Mouse (Mus musculus) midbrain, embryonic 15.5 days (tissue): Measurements from ENCODE around the gene Aox2. TPM values are rescaled to one million over a fixed set of nuclear protein-coding genes. Genes with fewer than 3 reads are reported as not detected.

Experiments
- ATAC-seq: fragments of 200-750 bp; cut with Nextera tagmentation; replicated peaks from 2 replicates; pipeline ENCODE4 v1.8.0; 2017; ENCODE audit warnings: moderate TSS enrichment
- H3K27ac ChIP-seq: fragments of 300-500 bp; sonication (generic); 2 replicates; pipeline ENCODE4 v1.5.1; 2015; ENCODE audit warnings: mild to moderate bottlenecking, inconsistent platforms
- H3K27me3 ChIP-seq: fragments of 300-500 bp; sonication (generic); replicated peaks from 2 replicates; pipeline ENCODE4 v1.6.1; 2015; ENCODE audit warnings: inconsistent platforms
- H3K36me3 ChIP-seq: fragments of 300-500 bp; sonication (generic); replicated peaks from 2 replicates; pipeline ENCODE4 v1.6.1; 2015; ENCODE audit warnings: inconsistent platforms
- H3K4me1 ChIP-seq: fragments of 300-500 bp; sonication (generic); 2 replicates; pipeline ENCODE4 v1.6.1; 2015; ENCODE audit warnings: inconsistent platforms
- H3K4me2 ChIP-seq: fragments of 300-500 bp; sonication (generic); 2 replicates; pipeline ENCODE4 v1.6.1; 2015; ENCODE audit warnings: inconsistent platforms, mild to moderate bottlenecking, moderate library complexity
- H3K4me3 ChIP-seq: fragments of 300-500 bp; sonication (generic); 2 replicates; pipeline ENCODE4 v1.5.1; 2015; ENCODE audit warnings: mild to moderate bottlenecking, inconsistent platforms
- H3K9ac ChIP-seq: fragments of 300-500 bp; sonication (generic); 2 replicates; pipeline ENCODE4 v1.6.1; 2015; ENCODE audit warnings: mild to moderate bottlenecking, inconsistent platforms
- H3K9me3 ChIP-seq: fragments of 300-500 bp; sonication (generic); 2 replicates; pipeline ENCODE4 v1.6.1; 2016; ENCODE audit warnings: inconsistent platforms
- WGBS: fragments of 180-500 bp; shearing (Covaris S2); methylation state at CpG from one replicate; pipeline ENCODE4 v1.1.7; 2015; ENCODE audit warnings: mixed read lengths; 5-methylcytosine and 5-hydroxymethylcytosine counted together
- polyA plus RNA-seq: library from polyadenylated mRNA; unstranded; fragments of >200 nt; fragmentation: Nextera tagmentation; extraction: Ambion mirVana; gene quantifications from 2 replicates; pipeline ENCODE4 v1.2.1, GENCODE M21; 2015

Aox2 gene
- polyA plus RNA-seq, 1 experiment from 2014 or later: not detected

- ATAC-seq: no peak
- no peaks in the 10 kb centered on the region for H3K4me1 ChIP-seq
- H3K4me2 ChIP-seq: no peak overlapping the region
- no peaks in the 10 kb centered on the region for H3K9me3 ChIP-seq
- H3K27ac ChIP-seq: no peak overlapping the region
- 87% methylated on average over 10 of the region's 10 CpGs for WGBS
- no peaks in the 10 kb centered on the region for H3K36me3 ChIP-seq
- H3K9ac ChIP-seq: no peak overlapping the region
- no peak overlapping the region for H3K4me3 ChIP-seq
- H3K27me3 ChIP-seq: no peaks in the 10 kb centered on the region
Measured at GRCm38 (mm10) chr1:58257195-58257991, 20.7 kb upstream of the Aox2 start.

- H3K27me3 ChIP-seq: no peaks in the 10 kb centered on the region
- ATAC-seq: no peak
- 78% methylated on average over 3 of the region's 3 CpGs for WGBS
- no peak overlapping the region for H3K4me2 ChIP-seq
- no peaks in the 10 kb centered on the region for H3K9me3 ChIP-seq
- no peak overlapping the region for H3K27ac ChIP-seq
- H3K4me1 ChIP-seq: no peaks in the 10 kb centered on the region
- H3K36me3 ChIP-seq: no peaks in the 10 kb centered on the region
- H3K9ac ChIP-seq: no peak overlapping the region
- H3K4me3 ChIP-seq: no peak overlapping the region
Measured at GRCm38 (mm10) chr1:58260311-58260710, 17.8 kb upstream of the Aox2 start.

- WGBS: 90% methylated on average over 2 of the region's 2 CpGs
- H3K9me3 ChIP-seq: no peaks in the 10 kb centered on the region
- no peak overlapping the region for H3K4me2 ChIP-seq
- no peak for ATAC-seq
- no peaks in the 10 kb centered on the region for H3K36me3 ChIP-seq
- H3K27ac ChIP-seq: no peak overlapping the region
- no peak overlapping the region for H3K9ac ChIP-seq
- no peak overlapping the region for H3K4me3 ChIP-seq
- H3K4me1 ChIP-seq: no peaks in the 10 kb centered on the region
- H3K27me3 ChIP-seq: no peaks in the 10 kb centered on the region
Measured at GRCm38 (mm10) chr1:58268231-58268630, 9.9 kb upstream of the Aox2 start.

- ATAC-seq: peak; percentile 87
- WGBS: 65% methylated on average over 6 of the region's 6 CpGs
- Histone ChIP-seq H3K27ac (no peak overlapping the region), H3K4me1 (no peaks in the 10 kb centered on the region), H3K36me3 (no peaks in the 10 kb centered on the region), H3K4me2 (no peak overlapping the region), H3K9ac (no peak overlapping the region), H3K9me3 (no peaks in the 10 kb centered on the region), H3K27me3 (no peaks in the 10 kb centered on the region), H3K4me3 (no peak overlapping the region)
Measured at GRCm38 (mm10) chr1:58270807-58271569, 7.1 kb upstream of the Aox2 start.

GRCm38 (mm10) chr1:58275879-58276278 lies 2.2 kb upstream of the Aox2 start:
- no peaks in the 10 kb centered on the region for H3K9me3 ChIP-seq
- H3K27me3 ChIP-seq: no peaks in the 10 kb centered on the region
- H3K4me2 ChIP-seq: no peak overlapping the region
- H3K4me1 ChIP-seq: no peaks in the 10 kb centered on the region
- 21% methylated on average over 9 of the region's 9 CpGs for WGBS
- ATAC-seq: no peak
- no peak overlapping the region for H3K9ac ChIP-seq
- H3K27ac ChIP-seq: no peak overlapping the region
- H3K4me3 ChIP-seq: no peak overlapping the region
- H3K36me3 ChIP-seq: no peaks in the 10 kb centered on the region

DNA sequence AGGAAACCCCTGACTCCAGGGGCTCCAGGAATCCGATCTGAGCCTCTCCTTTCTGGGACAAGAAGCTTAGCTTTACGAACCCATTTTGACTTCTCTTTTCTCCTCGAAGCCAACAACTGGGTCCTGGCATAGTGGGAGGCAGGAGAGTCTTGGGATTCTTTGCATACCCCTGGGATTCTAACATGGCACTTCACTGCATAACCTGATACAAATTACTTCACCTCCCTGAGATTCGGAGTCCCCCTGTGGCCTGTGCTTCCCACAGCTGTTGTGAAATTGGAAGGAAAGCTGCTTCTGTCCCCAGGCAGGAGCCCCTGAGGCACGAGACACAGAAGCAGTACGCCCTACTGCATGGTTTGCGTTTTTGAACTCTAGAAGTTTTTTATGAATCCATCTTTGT lies 387 bp downstream of the Aox2 start:
- Histone ChIP-seq H3K9me3 (no peaks in the 10 kb centered on the region), H3K4me1 (no peaks in the 10 kb centered on the region), H3K36me3 (no peaks in the 10 kb centered on the region), H3K4me2 (no peak overlapping the region), H3K9ac (no peak overlapping the region), H3K27ac (no peak overlapping the region), H3K27me3 (no peaks in the 10 kb centered on the region), H3K4me3 (no peak overlapping the region)
- ATAC-seq: no peak
- WGBS: 64% methylated on average over 7 of the region's 7 CpGs

DNA sequence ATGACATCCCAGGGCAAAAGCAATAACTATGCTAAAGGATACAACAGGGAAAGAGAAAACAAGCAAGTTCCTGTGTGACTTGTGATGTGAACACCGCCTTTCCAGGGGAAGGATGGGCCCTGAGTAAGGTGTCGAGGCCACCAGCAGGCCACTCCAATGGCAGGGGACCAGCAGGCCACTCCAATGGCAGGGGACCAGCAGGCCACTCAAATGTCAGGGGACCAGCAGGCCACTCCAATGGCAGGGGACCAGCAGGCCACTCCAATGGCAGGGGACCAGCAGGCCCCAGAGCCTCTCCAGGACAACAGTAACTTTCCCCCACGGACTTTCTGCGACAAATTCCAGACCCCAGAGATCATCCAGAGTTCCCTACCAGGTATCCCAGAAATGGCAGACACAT lies 2.3 kb downstream of the Aox2 start:
- Histone ChIP-seq H3K27me3 (no peaks in the 10 kb centered on the region), H3K4me2 (no peak overlapping the region), H3K4me3 (no peak overlapping the region), H3K36me3 (no peaks in the 10 kb centered on the region), H3K27ac (no peak overlapping the region), H3K4me1 (no peaks in the 10 kb centered on the region), H3K9me3 (no peaks in the 10 kb centered on the region), H3K9ac (no peak overlapping the region)
- ATAC-seq: no peak
- WGBS: 88% methylated on average over 4 of the region's 4 CpGs

GRCm38 (mm10) chr1:58280939-58281624 lies 3.0 kb downstream of the Aox2 start:
- Histone ChIP-seq H3K27me3 (no peaks in the 10 kb centered on the region), H3K9me3 (no peaks in the 10 kb centered on the region), H3K9ac (no peak overlapping the region), H3K36me3 (no peaks in the 10 kb centered on the region), H3K4me2 (no peak overlapping the region), H3K27ac (no peak overlapping the region), H3K4me3 (no peak overlapping the region), H3K4me1 (no peaks in the 10 kb centered on the region)
- WGBS: 70% methylated on average over 13 of the region's 13 CpGs
- ATAC-seq: no peak

DNA sequence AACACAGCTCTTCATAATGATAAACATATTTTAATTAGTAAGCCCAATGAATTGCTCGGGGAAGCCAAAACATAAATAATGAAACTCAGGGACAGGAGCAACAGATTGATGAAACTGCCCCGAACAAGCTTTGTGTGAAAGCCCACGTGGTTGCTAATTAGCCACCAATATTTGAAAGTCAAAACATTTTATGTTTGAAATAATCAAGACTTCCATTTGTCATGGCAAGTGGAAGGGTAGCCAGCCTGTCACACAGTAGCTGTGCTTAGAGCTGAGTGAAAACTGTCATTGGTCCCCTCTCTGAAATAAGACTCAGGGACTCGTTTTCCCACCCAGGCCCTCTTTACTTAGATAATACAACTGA lies 3.5 kb downstream of the Aox2 start:
- Histone ChIP-seq H3K36me3 (no peaks in the 10 kb centered on the region), H3K9me3 (no peaks in the 10 kb centered on the region), H3K9ac (no peak overlapping the region), H3K27ac (no peak overlapping the region), H3K4me3 (no peak overlapping the region), H3K27me3 (no peaks in the 10 kb centered on the region), H3K4me2 (no peak overlapping the region), H3K4me1 (no peaks in the 10 kb centered on the region)
- 73% methylated on average over 4 of the region's 4 CpGs for WGBS
- ATAC-seq: no peak

DNA sequence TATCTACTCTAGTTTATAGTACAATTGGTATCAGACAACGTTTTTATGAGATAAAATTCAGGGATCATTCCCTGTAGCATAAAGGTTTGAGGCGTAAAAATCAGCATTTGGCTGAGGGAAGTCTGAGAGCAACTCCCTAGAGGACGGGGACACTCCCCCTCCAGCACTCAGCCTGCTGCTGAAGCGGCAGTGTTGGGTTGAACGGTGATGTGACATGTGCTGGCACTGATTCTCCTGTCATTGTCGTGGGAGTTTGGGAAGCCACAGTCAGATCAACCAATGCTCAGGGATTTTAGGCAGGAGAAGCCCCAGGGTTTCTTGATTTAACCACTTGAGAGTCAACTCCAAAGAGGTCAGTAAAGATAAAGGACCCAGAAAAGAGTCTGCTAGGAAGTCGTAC lies 6.4 kb downstream of the Aox2 start:
- no peaks in the 10 kb centered on the region for H3K36me3 ChIP-seq
- WGBS: 54% methylated on average over 7 of the region's 7 CpGs
- H3K9me3 ChIP-seq: no peaks in the 10 kb centered on the region
- no peak for ATAC-seq
- H3K4me2 ChIP-seq: no peak overlapping the region
- H3K27ac ChIP-seq: no peak overlapping the region
- H3K4me3 ChIP-seq: no peak overlapping the region
- no peaks in the 10 kb centered on the region for H3K4me1 ChIP-seq
- H3K27me3 ChIP-seq: no peaks in the 10 kb centered on the region
- H3K9ac ChIP-seq: no peak overlapping the region

DNA sequence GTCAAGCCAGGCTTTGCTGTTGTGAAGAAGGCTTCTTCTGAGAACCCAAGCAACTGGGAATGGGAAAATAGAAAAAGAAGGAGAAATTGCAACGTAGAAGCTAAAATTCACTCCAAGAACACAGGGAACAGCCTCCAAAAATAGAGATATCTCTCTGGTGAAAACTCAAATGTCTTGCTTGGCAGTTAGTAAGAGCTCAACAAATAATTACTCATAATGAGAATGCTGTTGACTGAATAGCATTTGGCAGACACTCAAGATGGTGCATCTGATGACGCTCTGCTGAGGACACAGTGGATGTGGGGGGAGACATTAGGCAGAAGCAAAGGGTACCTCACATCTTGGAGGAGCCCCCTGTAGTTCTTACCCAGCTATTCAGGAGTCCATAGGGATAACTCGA lies 10.0 kb downstream of the Aox2 start:
- Histone ChIP-seq H3K9me3 (no peaks in the 10 kb centered on the region), H3K36me3 (no peaks in the 10 kb centered on the region), H3K4me1 (no peaks in the 10 kb centered on the region), H3K27me3 (no peaks in the 10 kb centered on the region), H3K4me3 (no peak overlapping the region), H3K4me2 (no peak overlapping the region), H3K9ac (no peak overlapping the region), H3K27ac (no peak overlapping the region)
- no peak for ATAC-seq
- 84% methylated on average over 3 of the region's 3 CpGs for WGBS

GRCm38 (mm10) chr1:58289863-58290469 lies 11.8 kb downstream of the Aox2 start:
- Histone ChIP-seq H3K36me3 (no peaks in the 10 kb centered on the region), H3K9ac (no peak overlapping the region), H3K27ac (no peak overlapping the region), H3K27me3 (no peaks in the 10 kb centered on the region), H3K9me3 (no peaks in the 10 kb centered on the region), H3K4me1 (no peaks in the 10 kb centered on the region), H3K4me3 (no peak overlapping the region), H3K4me2 (no peak overlapping the region)
- 32% methylated on average over 16 of the region's 16 CpGs for WGBS
- ATAC-seq: no peak
